Mouse (Mus musculus): ENCODE measurements at regions not wholly inside any gene's neighbourhood (a gene's known extent, or its start where the extent isn't known, plus 50 kb on each side); places are given as distances from the start of the nearest gene placed in this dataset.

- DNase-seq (ENCODE audit: low read depth, low spot score): no peak
Observed at GRCm38 (mm10) chrX:109686502-109687130, 490.1 kb downstream of the Gm6377 start.

GRCm38 (mm10) chrX:109734961-109735537, 538.5 kb downstream of the Gm6377 start:
- DNase-seq (ENCODE audit: low read depth, low spot score): peak; percentile 3

DNA sequence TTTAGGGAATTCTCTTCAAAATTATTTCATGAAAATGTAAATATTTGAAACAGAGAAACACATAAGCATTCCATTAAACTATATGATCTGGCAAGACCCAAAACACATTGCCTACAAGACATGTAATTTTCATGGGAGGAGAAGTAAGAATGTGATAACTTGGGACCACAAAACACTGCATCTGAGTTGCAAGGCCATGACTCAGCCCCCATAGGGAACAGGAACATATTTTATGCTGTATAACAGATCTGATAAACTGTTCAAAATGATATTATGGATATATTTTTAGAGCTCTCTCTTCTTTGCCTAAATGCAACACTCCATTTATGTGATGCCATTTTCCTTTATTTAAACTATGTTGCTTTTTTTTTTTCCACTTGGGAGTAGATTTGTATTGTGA, 539.4 kb downstream of the Gm6377 start:
- no peak for DNase-seq (ENCODE audit: low read depth, low spot score)
